12 mouse cellular contexts compared by ENCODE assay signal in the genomic region with DNA sequence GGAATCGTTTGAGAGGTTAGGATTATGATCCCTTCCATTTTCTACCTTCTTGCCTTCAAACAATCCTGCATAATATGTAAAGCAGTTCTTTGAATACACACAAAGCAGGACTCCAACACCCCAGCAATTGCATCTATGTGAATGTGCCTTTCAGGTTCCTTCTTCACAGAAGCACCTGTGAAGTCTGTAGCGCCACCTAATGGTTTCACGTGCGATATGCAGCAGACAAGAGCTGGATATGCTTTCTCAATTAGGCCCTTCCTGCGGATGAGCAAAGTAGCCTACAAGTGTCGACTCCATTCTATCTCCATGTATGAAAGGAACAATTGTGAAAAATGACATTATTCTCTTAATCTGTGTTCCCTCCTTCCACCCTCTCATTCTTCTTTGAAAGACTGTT. TPM values are rescaled to one million over a fixed set of nuclear protein-coding genes. Genes with fewer than 3 reads are reported as not detected.
DNase-seq lines count a peak whose midpoint lies in the region; ATAC-seq and TF ChIP-seq lines count a peak whose summit lies in the region.
"Had no signal": no experiment of that assay in that cellular context is flagged by ENCODE, and none has a peak within 500 bp of the region (broad histone marks: within the 10 kb centered on the region; RNA-seq: fewer than 3 reads in every experiment).

No protein-coding gene starts in this region.

- TF ChIP-seq POLR2A in CH12.LX (IDR thresholded peaks at IDR 0.05; ENCODE audit: low read depth, low read length) = no peak

- H3K27ac ChIP-seq in embryonic facial prominence, embryonic 11.5 days (replicated peaks; ENCODE audit: low read depth, low read length) = no peak overlapping the region
- H3K27ac ChIP-seq in embryonic facial prominence, embryonic 10.5 days (replicated peaks) = no peak overlapping the region
- no peak overlapping the region for H3K27ac ChIP-seq in liver, embryonic 14.5 days
- no peak overlapping the region for H3K27ac ChIP-seq in liver, embryonic 12.5 days
- no peak overlapping the region for H3K27ac ChIP-seq in CH12.LX (ENCODE audit: insufficient read depth, low read depth)
- H3K27ac ChIP-seq: liver, embryonic 13.5 days had no signal

- H3K4me2 ChIP-seq in embryonic facial prominence, embryonic 11.5 days (ENCODE audit: low read depth, low read length) = no peak overlapping the region
- H3K4me2 ChIP-seq in liver, embryonic 14.5 days (ENCODE audit: low read depth) = no peak overlapping the region
- H3K4me2 ChIP-seq in liver, embryonic 12.5 days = no peak overlapping the region
- no peak overlapping the region for H3K4me2 ChIP-seq in CH12.LX (ENCODE audit: insufficient read depth, low read depth, poor library complexity, severe bottlenecking)
- H3K4me2 ChIP-seq: liver, embryonic 13.5 days had no signal

- H3K79me2 ChIP-seq in CH12.LX (replicated peaks; ENCODE audit: control insufficient read depth, extremely low read depth, insufficient read depth, poor library complexity, severe bottlenecking) = no peaks in the 10 kb centered on the region

- H3K36me3 ChIP-seq in embryonic facial prominence, embryonic 11.5 days (replicated peaks; ENCODE audit: control insufficient read depth, insufficient read depth, low read depth, low read length) = no peaks in the 10 kb centered on the region
- H3K36me3 ChIP-seq in embryonic facial prominence, embryonic 10.5 days (replicated peaks) = no peaks in the 10 kb centered on the region
- no peaks in the 10 kb centered on the region for H3K36me3 ChIP-seq in liver, embryonic 14.5 days (replicated peaks; ENCODE audit: control insufficient read depth, insufficient read depth, low read depth)
- H3K36me3 ChIP-seq in liver, embryonic 12.5 days = no peaks in the 10 kb centered on the region
- no peaks in the 10 kb centered on the region for H3K36me3 ChIP-seq in CH12.LX (replicated peaks in 1 of 2; ENCODE audit: control insufficient read depth in 1 of 2, insufficient read depth in 1 of 2, low read length in 1 of 2)
- H3K36me3 ChIP-seq: G1E; liver, embryonic 13.5 days had no signal

- no peak; the same call in none of the 2 replicates for TF ChIP-seq RAD21 in CH12.LX (IDR thresholded peaks at IDR 0.05; ENCODE audit: low read depth, low read length)

- 40% methylated on average over 6 of the region's 6 CpGs for WGBS in embryonic facial prominence, embryonic 11.5 days
- 48% methylated on average over 6 of the region's 6 CpGs for WGBS in embryonic facial prominence, embryonic 10.5 days
- WGBS in liver, embryonic 14.5 days (ENCODE audit: insufficient replicate concordance) = 39% methylated on average over 6 of the region's 6 CpGs
- WGBS in liver, embryonic 12.5 days (ENCODE audit: insufficient replicate concordance) = 33% methylated on average over 6 of the region's 6 CpGs

- no peak overlapping the region for H3K4me3 ChIP-seq in embryonic facial prominence, embryonic 11.5 days (ENCODE audit: low read depth, low read length)
- H3K4me3 ChIP-seq in embryonic facial prominence, embryonic 10.5 days = no peak overlapping the region
- no peak overlapping the region for H3K4me3 ChIP-seq in liver, embryonic 14.5 days (ENCODE audit: insufficient read depth in 1 of 2, low read depth in 2 of 2, low read length in 2 of 2)
- H3K4me3 ChIP-seq in liver, embryonic 12.5 days = no peak overlapping the region
- H3K4me3 ChIP-seq in CH12.LX (replicated peaks in 1 of 3; ENCODE audit: low read depth in 2 of 3, low read length in 2 of 3, poor library complexity in 1 of 3) = no peak overlapping the region
- H3K4me3 ChIP-seq: liver, embryonic 13.5 days had no signal

- no peak for ATAC-seq in embryonic facial prominence, embryonic 11.5 days (replicated peaks; ENCODE audit: insufficient number of reproducible peaks, low FRiP score, low TSS enrichment, low read depth)
- no peak for ATAC-seq in liver, embryonic 14.5 days (ENCODE audit: insufficient read depth)
- ATAC-seq in liver, embryonic 12.5 days = no peak

- no peak for TF ChIP-seq EP300 in liver, embryonic 14.5 days (IDR thresholded peaks at IDR 0.05; ENCODE audit: low read depth)
- no peak for TF ChIP-seq EP300 in CH12.LX (IDR thresholded peaks at IDR 0.05; ENCODE audit: low read length)

- H3K9me3 ChIP-seq in embryonic facial prominence, embryonic 11.5 days (replicated peaks; ENCODE audit: control insufficient read depth, low read length) = no peaks in the 10 kb centered on the region
- no peaks in the 10 kb centered on the region for H3K9me3 ChIP-seq in embryonic facial prominence, embryonic 10.5 days
- H3K9me3 ChIP-seq in liver, embryonic 14.5 days (ENCODE audit: control insufficient read depth, low read length) = no peaks in the 10 kb centered on the region
- H3K9me3 ChIP-seq in liver, embryonic 12.5 days (replicated peaks) = no peaks in the 10 kb centered on the region
- no peaks in the 10 kb centered on the region for H3K9me3 ChIP-seq in CH12.LX (replicated peaks; ENCODE audit: low read length)
- H3K9me3 ChIP-seq: G1E; liver, embryonic 13.5 days had no signal

- DNase-seq in embryonic facial prominence, embryonic 11.5 days (ENCODE audit: low spot score) = peak; percentile 9
- no peak for DNase-seq in embryonic facial prominence, embryonic 10.5 days (ENCODE audit: low spot score)
- DNase-seq in liver, embryonic 14.5 days (ENCODE audit: low read depth in 3 of 3, low spot score in 3 of 3) = no peak
- DNase-seq in CH12.LX (ENCODE audit: extremely low read depth) (peak; percentile 28), MN1 (ENCODE audit: low spot score) (no peak)
- peak; percentile 2 for DNase-seq in embryo, embryonic 11 days
- DNase-seq in cerebellum, adult 18-20 months = no peak
- DNase-seq: kidney, adult 18-20 months; liver, embryonic 13.5 days had no signal

- no peaks in the 10 kb centered on the region for H3K27me3 ChIP-seq in embryonic facial prominence, embryonic 11.5 days (ENCODE audit: control insufficient read depth, insufficient read depth, low read length)
- no peaks in the 10 kb centered on the region for H3K27me3 ChIP-seq in embryonic facial prominence, embryonic 10.5 days (replicated peaks; ENCODE audit: low read depth, poor library complexity, severe bottlenecking)
- no peaks in the 10 kb centered on the region for H3K27me3 ChIP-seq in liver, embryonic 14.5 days (ENCODE audit: control insufficient read depth, insufficient read depth, low read length)
- H3K27me3 ChIP-seq in liver, embryonic 12.5 days (replicated peaks) = no peaks in the 10 kb centered on the region
- H3K27me3 ChIP-seq in CH12.LX (replicated peaks) = no peaks in the 10 kb centered on the region
- H3K27me3 ChIP-seq: liver, embryonic 13.5 days had no signal

- TF ChIP-seq CTCF in liver, embryonic 14.5 days (IDR thresholded peaks at IDR 0.05; ENCODE audit: low read depth) = peak; percentile 33; the same call in 1 of the 2 replicates
- TF ChIP-seq CTCF in CH12.LX (conservative IDR thresholded peaks at IDR 0.05 in 1 of 2, IDR thresholded peaks at IDR 0.05 in 1 of 2; ENCODE audit: low read depth in 2 of 2, low read length in 2 of 2) = peak; percentile 18 to 37; a peak in 2 of 4 replicates

- dilution Hi-C loops in CH12.LX (cut with MboI; ENCODE audit: extremely low pct_ligation_motif_present, extremely low pct_unique_long_range_greater_than_20kb, low sequenced_read_pairs) = no loop called here

- in situ Hi-C loops in CH12.LX (cut with MboI; ENCODE audit: low pct_ligation_motif_present, low pct_unique_long_range_greater_than_20kb, low sequenced_read_pairs) = no loop called here

- no peak overlapping the region for H3K9ac ChIP-seq in embryonic facial prominence, embryonic 11.5 days (replicated peaks; ENCODE audit: low read length)
- no peak overlapping the region for H3K9ac ChIP-seq in liver, embryonic 14.5 days (replicated peaks)
- no peak overlapping the region for H3K9ac ChIP-seq in liver, embryonic 12.5 days
- H3K9ac ChIP-seq in CH12.LX (ENCODE audit: insufficient read depth, low read depth) = no peak overlapping the region
- H3K9ac ChIP-seq: liver, embryonic 13.5 days had no signal

- no peaks in the 10 kb centered on the region for H3K4me1 ChIP-seq in embryonic facial prominence, embryonic 11.5 days (ENCODE audit: control insufficient read depth, insufficient read depth, low read length)
- H3K4me1 ChIP-seq in embryonic facial prominence, embryonic 10.5 days = no peaks in the 10 kb centered on the region
- H3K4me1 ChIP-seq in liver, embryonic 14.5 days (replicated peaks; ENCODE audit: control insufficient read depth in 2 of 2, insufficient read depth in 2 of 2, low read length in 1 of 2) = no peaks in the 10 kb centered on the region
- no peaks in the 10 kb centered on the region for H3K4me1 ChIP-seq in liver, embryonic 12.5 days
- H3K4me1 ChIP-seq in CH12.LX (ENCODE audit: control insufficient read depth in 1 of 2, insufficient read depth in 2 of 2) = no peaks in the 10 kb centered on the region
- H3K4me1 ChIP-seq: liver, embryonic 13.5 days had no signal

TF ChIP-seq in CH12.LX, 34 proteins besides CTCF, POLR2A, EP300 and RAD21:
- TF ChIP-seq MAZ (IDR thresholded peaks at IDR 0.05; ENCODE audit: low read depth, low read length) (no peak), CHD1 (IDR thresholded peaks at IDR 0.05; ENCODE audit: low read depth, low read length) (no peak)

RNA-seq across cellular contexts. Expression of a gene that starts 33.9 kb away (rescaled TPM):
- not detected in 2 replicates for polyA plus RNA-seq in embryonic facial prominence, embryonic 11.5 days (2014; fragmentation: Nextera tagmentation; extraction: Ambion mirVana)
- not detected in 2 replicates for polyA plus RNA-seq in embryonic facial prominence, embryonic 10.5 days (2016; fragmentation: Nextera tagmentation; extraction: Ambion mirVana)
- polyA plus RNA-seq in liver, embryonic 14.5 days (2012; rRNA removed) = not detected in 2 replicates
- not detected in 2 replicates for polyA plus RNA-seq in liver, embryonic 14.5 days (2014; fragmentation: Nextera tagmentation; extraction: Ambion mirVana)
- polyA plus RNA-seq in liver, embryonic 12.5 days (2016; fragmentation: Nextera tagmentation; extraction: Ambion mirVana) = not detected in 2 replicates
- total RNA-seq in CH12.LX (2012; rRNA removed) (not detected in 2 replicates), CH12.LX (2014; rRNA removed) (not detected in 2 replicates)
- not detected in 2 replicates for polyA plus RNA-seq in CH12.LX (2012; ENCODE audit: insufficient read length, low read depth)
- total RNA-seq: G1E had no signal
- polyA plus RNA-seq: G1E; gonadal fat pad, adult 2 months; liver, embryonic 13.5 days had no signal

RNA-seq across cellular contexts. Expression of a gene that starts 56.6 kb away (rescaled TPM):
- not detected in 2 replicates for polyA plus RNA-seq in embryonic facial prominence, embryonic 11.5 days (2014; fragmentation: Nextera tagmentation; extraction: Ambion mirVana)
- polyA plus RNA-seq in embryonic facial prominence, embryonic 10.5 days (2016; fragmentation: Nextera tagmentation; extraction: Ambion mirVana) = not detected in 2 replicates
- not detected in 2 replicates for polyA plus RNA-seq in liver, embryonic 14.5 days (2012; rRNA removed)
- not detected in 2 replicates for polyA plus RNA-seq in liver, embryonic 14.5 days (2014; fragmentation: Nextera tagmentation; extraction: Ambion mirVana)
- not detected in 2 replicates for polyA plus RNA-seq in liver, embryonic 12.5 days (2016; fragmentation: Nextera tagmentation; extraction: Ambion mirVana)
- total RNA-seq in CH12.LX (2012; rRNA removed) = not detected in 2 replicates
- not detected in 2 replicates for total RNA-seq in CH12.LX (2014; rRNA removed)
- not detected in 2 replicates for polyA plus RNA-seq in CH12.LX (2012; ENCODE audit: insufficient read length, low read depth)
- polyA plus RNA-seq: G1E; gonadal fat pad, adult 2 months; liver, embryonic 13.5 days had no signal

Comparison
In these comparisons a context has a peak if more than half of its experiments do, and no peak if none do; other contexts are left out.
1. DNase-seq: peak in embryonic facial prominence, embryonic 11.5 days (single experiment), CH12.LX (single experiment) and embryo, embryonic 11 days (single experiment); none in embryonic facial prominence, embryonic 10.5 days (single experiment), liver, embryonic 14.5 days (0 of 3), MN1 (single experiment) and cerebellum, adult 18-20 months (0 of 2).